Mouse (Mus musculus): ENCODE data around the gene Rims1. TPM values are rescaled to one million over a fixed set of nuclear protein-coding genes. Genes with fewer than 3 reads are reported as not detected.

The Rims1 gene
- polyA plus RNA-seq, 1 experiment = not detected

DNA sequence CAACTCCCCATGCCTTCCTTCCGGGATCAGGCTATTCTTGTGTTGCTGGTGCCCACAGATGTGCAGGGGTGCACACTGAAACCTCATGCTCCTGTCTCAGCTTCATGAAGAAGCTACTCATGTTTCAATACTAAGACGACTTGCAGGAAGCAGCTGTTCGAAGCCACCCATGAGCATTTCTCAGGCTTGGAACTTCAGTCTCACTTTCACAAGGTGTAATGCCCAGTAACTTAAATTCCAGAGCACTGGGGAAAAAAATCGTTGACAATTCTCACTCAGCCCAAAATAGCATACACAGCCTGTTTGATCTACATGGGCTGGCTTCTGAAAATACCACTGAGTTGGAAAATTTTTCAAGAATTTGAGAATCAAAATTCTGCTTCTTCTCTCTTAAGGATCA lies 77.6 kb downstream of the Rims1 start:
- WGBS = 76% methylated on average over 4 of the region's 4 CpGs
- TF ChIP-seq POLR2A (IDR thresholded peaks at IDR 0.05; ENCODE audit: insufficient read depth, low read depth, low read length) = no peak
- no peak for TF ChIP-seq CTCF (IDR thresholded peaks at IDR 0.05; ENCODE audit: insufficient read depth, low read depth, low read length)
- Histone ChIP-seq H3K27ac (ENCODE audit: insufficient read depth, low read depth, low read length) (no peak overlapping the region), H3K4me3 (ENCODE audit: insufficient read depth, low read depth, low read length) (no peak overlapping the region), H3K4me1 (ENCODE audit: control insufficient read depth, insufficient read depth, low read length) (no peaks in the 10 kb centered on the region)

DNA sequence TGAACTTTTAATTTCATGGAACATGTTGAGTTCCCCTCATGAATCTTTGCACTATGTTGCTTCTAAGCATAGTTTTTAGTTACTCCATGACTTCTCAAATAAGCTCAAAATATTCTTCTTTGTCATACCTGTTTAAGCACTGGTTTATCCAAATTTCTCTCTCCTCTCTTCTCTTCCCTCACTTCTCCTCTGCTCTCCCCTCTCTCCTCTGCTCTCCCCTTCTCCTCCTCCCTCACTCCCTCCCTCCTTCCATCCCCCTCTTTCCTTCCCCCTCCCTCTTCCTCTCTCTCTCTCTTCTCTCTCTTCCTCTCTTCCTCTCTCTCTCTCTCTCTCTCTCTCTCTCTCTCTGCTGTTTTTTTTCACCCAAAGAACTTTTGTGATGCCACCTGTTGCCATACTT lies 84.1 kb downstream of the Rims1 start:
- Histone ChIP-seq H3K4me1 (ENCODE audit: control insufficient read depth, insufficient read depth, low read length) (no peaks in the 10 kb centered on the region), H3K27ac (ENCODE audit: insufficient read depth, low read depth, low read length) (no peak overlapping the region), H3K4me3 (ENCODE audit: insufficient read depth, low read depth, low read length) (no peak overlapping the region)
- TF ChIP-seq CTCF (IDR thresholded peaks at IDR 0.05; ENCODE audit: insufficient read depth, low read depth, low read length) (no peak), POLR2A (IDR thresholded peaks at IDR 0.05; ENCODE audit: insufficient read depth, low read depth, low read length) (no peak)

DNA sequence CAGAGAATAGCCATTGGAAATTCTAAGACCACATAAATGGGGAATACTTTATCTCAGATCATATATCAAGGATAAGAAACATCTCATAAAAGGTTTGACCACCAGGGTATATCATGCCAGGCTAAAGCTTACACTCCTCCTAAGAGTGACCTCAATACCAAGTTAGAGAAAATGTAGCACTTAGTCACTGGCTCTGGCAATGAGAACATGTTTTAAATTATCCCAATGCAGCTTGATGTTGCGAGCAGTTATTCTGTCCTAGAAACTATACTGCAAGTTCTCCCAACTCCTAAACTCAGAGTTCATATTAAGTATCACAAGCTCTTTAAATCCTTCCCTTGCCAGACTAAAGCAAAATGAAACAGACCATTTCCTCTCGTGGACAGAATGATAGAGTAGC lies 85.1 kb downstream of the Rims1 start:
- Histone ChIP-seq H3K4me3 (ENCODE audit: insufficient read depth, low read depth, low read length) (no peak overlapping the region), H3K27ac (ENCODE audit: insufficient read depth, low read depth, low read length) (no peak overlapping the region), H3K4me1 (ENCODE audit: control insufficient read depth, insufficient read depth, low read length) (no peaks in the 10 kb centered on the region)
- TF ChIP-seq CTCF (IDR thresholded peaks at IDR 0.05; ENCODE audit: insufficient read depth, low read depth, low read length) (no peak), POLR2A (IDR thresholded peaks at IDR 0.05; ENCODE audit: insufficient read depth, low read depth, low read length) (no peak)
- 87% methylated on average over 2 of the region's 2 CpGs for WGBS

DNA sequence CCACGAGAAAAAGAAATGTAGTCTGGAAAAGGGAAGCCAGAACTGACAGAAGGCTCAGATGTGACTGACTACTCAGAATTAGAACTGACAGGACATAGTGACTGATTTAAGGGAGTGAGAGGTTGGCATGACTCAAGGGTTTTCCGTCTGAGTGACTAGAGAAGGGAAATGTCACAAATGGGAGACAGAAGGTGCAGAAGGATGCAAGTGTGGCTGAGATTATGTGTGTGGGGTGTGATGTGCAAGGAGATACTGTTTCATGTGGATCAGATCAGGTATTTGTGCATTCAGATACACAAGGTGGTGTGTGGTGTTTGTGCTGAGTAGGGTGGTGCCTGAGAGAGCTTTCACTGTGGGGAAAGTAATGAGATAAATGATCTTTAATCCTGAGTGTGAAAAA lies 96.3 kb downstream of the Rims1 start:
- no peak overlapping the region for H3K4me3 ChIP-seq (ENCODE audit: insufficient read depth, low read depth, low read length)
- TF ChIP-seq POLR2A (IDR thresholded peaks at IDR 0.05; ENCODE audit: insufficient read depth, low read depth, low read length) = no peak
- TF ChIP-seq CTCF (IDR thresholded peaks at IDR 0.05; ENCODE audit: insufficient read depth, low read depth, low read length) = no peak
- no peak overlapping the region for H3K27ac ChIP-seq (ENCODE audit: insufficient read depth, low read depth, low read length)
- H3K4me1 ChIP-seq (ENCODE audit: control insufficient read depth, insufficient read depth, low read length) = no peaks in the 10 kb centered on the region
- WGBS = 63% methylated on average over 2 of the region's 2 CpGs

DNA sequence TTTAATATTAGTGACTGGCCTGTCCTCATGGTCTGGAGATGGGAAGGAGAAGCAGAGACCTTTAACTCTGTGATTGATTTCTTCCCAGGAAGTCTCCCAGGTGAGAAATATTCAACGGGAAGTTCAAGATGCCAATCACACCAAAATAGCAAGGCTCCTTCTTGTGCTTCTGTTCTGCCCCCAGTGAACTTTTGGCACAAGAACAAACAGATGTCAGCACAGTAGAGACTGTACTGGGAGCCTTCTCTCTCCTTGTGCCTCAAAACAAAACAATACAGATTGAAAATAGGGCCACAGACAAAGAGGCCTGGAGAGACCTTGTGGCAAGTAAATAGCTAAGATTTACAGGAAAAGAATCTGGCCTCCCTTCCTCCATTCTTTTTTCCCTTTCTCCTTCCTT lies 110.7 kb downstream of the Rims1 start:
- H3K27ac ChIP-seq (ENCODE audit: insufficient read depth, low read depth, low read length) = no peak overlapping the region
- TF ChIP-seq POLR2A (IDR thresholded peaks at IDR 0.05; ENCODE audit: insufficient read depth, low read depth, low read length) = no peak
- TF ChIP-seq CTCF (IDR thresholded peaks at IDR 0.05; ENCODE audit: insufficient read depth, low read depth, low read length) = no peak
- WGBS = 8% methylated on average over 1 of the region's 1 CpGs
- H3K4me3 ChIP-seq (ENCODE audit: insufficient read depth, low read depth, low read length) = no peak overlapping the region
- H3K4me1 ChIP-seq (ENCODE audit: control insufficient read depth, insufficient read depth, low read length) = no peaks in the 10 kb centered on the region

DNA sequence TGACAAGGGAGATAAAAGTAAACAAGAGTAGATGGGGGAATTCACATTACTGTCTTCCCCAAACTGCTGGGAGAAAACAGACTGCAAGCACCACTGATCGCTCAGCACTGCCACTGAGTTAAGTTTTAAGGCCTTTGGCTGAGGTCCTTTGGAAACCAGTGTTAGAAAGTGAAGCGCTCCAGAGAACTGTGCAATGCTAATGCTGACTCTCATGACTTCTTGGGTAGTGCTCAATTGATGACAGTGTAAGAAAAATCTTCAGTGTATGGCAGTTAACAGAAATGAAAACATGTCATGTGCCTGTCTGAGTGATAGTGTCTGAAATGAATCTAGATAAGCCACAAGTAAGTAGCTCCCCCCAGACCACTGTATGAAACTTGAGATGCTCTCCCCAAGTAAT lies 111.3 kb downstream of the Rims1 start:
- no peaks in the 10 kb centered on the region for H3K4me1 ChIP-seq (ENCODE audit: control insufficient read depth, insufficient read depth, low read length)
- WGBS = 94% methylated on average over 2 of the region's 2 CpGs
- no peak overlapping the region for H3K4me3 ChIP-seq (ENCODE audit: insufficient read depth, low read depth, low read length)
- TF ChIP-seq CTCF (IDR thresholded peaks at IDR 0.05; ENCODE audit: insufficient read depth, low read depth, low read length) (no peak), POLR2A (IDR thresholded peaks at IDR 0.05; ENCODE audit: insufficient read depth, low read depth, low read length) (no peak)
- no peak overlapping the region for H3K27ac ChIP-seq (ENCODE audit: insufficient read depth, low read depth, low read length)

DNA sequence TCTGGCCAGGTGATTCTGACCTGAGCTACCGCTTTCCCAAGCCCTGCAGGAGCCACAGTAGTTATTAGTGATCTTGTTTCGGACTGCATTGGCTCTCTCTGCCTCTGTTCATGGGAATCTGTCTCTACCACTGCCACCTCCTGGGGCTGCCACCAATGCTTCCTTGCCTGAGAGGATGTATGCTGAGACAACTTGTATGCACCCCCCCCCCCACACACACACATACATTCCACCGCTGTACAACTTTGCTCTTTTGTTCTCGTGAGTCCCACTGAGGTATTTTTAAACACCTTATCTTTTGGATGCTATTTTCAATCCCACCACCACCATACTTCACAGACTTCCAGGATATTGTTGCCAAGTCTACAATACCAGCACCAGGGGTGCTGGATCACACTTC lies 122.3 kb downstream of the Rims1 start:
- WGBS = 83% methylated on average over 4 of the region's 4 CpGs
- TF ChIP-seq CTCF (IDR thresholded peaks at IDR 0.05; ENCODE audit: insufficient read depth, low read depth, low read length) (no peak), POLR2A (IDR thresholded peaks at IDR 0.05; ENCODE audit: insufficient read depth, low read depth, low read length) (no peak)
- Histone ChIP-seq H3K27ac (ENCODE audit: insufficient read depth, low read depth, low read length) (no peak overlapping the region), H3K4me1 (ENCODE audit: control insufficient read depth, insufficient read depth, low read length) (no peaks in the 10 kb centered on the region), H3K4me3 (ENCODE audit: insufficient read depth, low read depth, low read length) (no peak overlapping the region)

DNA sequence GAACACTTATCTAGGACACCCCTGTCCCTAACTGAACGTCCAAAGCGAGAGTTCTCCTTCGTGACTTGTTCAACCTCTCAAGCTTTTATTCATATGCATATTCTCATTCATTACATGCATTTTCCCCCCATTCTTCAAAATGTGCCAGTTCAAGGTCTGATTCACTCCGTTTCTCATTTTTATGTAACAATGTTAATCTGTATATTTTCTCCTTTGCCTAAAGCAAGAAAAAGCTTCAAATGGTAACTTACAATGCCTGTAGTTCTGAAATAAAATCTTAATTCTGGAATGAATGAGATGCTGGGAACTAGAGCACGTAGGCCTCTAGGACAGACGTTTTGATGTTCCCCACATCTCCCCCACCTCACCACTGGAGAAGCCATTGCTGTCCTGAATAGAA lies 141.6 kb downstream of the Rims1 start:
- TF ChIP-seq POLR2A (IDR thresholded peaks at IDR 0.05; ENCODE audit: insufficient read depth, low read depth, low read length) (no peak), CTCF (IDR thresholded peaks at IDR 0.05; ENCODE audit: insufficient read depth, low read depth, low read length) (no peak)
- no peak overlapping the region for H3K27ac ChIP-seq (ENCODE audit: insufficient read depth, low read depth, low read length)
- H3K4me1 ChIP-seq (ENCODE audit: control insufficient read depth, insufficient read depth, low read length) = no peaks in the 10 kb centered on the region
- no peak overlapping the region for H3K4me3 ChIP-seq (ENCODE audit: insufficient read depth, low read depth, low read length)
- 87% methylated on average over 6 of the region's 6 CpGs for WGBS

DNA sequence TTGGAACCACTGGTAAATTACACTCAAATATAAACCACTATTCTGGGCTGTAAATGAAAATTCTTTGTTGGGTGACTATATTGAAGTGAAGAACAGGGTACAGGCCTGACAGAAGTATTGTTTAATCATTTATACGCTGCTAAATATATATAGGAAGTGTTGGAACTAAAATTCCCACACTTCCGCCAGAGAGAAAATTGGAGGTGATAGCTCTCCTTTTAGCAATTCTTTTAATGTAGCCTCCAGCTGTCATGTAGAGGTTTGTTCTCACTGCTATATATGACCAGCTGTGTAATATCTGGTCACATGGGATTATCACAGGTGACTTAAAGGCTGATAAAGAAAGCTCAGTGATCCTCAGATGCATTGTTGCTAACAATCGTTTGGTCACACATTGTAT lies 144.0 kb downstream of the Rims1 start:
- TF ChIP-seq CTCF (IDR thresholded peaks at IDR 0.05; ENCODE audit: insufficient read depth, low read depth, low read length) (no peak), POLR2A (IDR thresholded peaks at IDR 0.05; ENCODE audit: insufficient read depth, low read depth, low read length) (no peak)
- 86% methylated on average over 3 of the region's 3 CpGs for WGBS
- no peak overlapping the region for H3K4me3 ChIP-seq (ENCODE audit: insufficient read depth, low read depth, low read length)
- no peaks in the 10 kb centered on the region for H3K4me1 ChIP-seq (ENCODE audit: control insufficient read depth, insufficient read depth, low read length)
- no peak overlapping the region for H3K27ac ChIP-seq (ENCODE audit: insufficient read depth, low read depth, low read length)

DNA sequence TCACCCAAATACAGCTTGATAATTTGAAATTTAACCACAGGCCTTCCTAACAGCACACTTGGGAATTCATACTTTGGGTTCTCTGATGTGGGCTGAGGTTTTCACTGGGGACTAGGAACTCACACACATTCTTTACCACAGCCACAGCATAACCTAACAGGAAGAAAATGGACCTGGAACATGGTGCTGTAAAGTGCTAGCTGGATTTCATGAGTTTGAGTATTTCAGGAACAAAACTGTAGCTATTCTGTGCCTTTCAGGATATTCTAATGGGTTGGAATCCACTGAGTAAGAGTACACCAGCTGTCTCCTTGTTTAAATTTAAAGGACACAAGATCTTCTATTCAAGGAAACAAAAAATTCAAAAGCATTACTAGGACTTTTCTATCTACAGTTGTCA lies 149.8 kb downstream of the Rims1 start:
- TF ChIP-seq POLR2A (IDR thresholded peaks at IDR 0.05; ENCODE audit: insufficient read depth, low read depth, low read length) (no peak), CTCF (IDR thresholded peaks at IDR 0.05; ENCODE audit: insufficient read depth, low read depth, low read length) (no peak)
- Histone ChIP-seq H3K4me1 (ENCODE audit: control insufficient read depth, insufficient read depth, low read length) (no peaks in the 10 kb centered on the region), H3K4me3 (ENCODE audit: insufficient read depth, low read depth, low read length) (no peak overlapping the region), H3K27ac (ENCODE audit: insufficient read depth, low read depth, low read length) (no peak overlapping the region)

All from olfactory bulb, adult 2 months (tissue).